Mouse (Mus musculus) spleen, embryonic (tissue): ENCODE measurements around the gene Olfr68.
"Not testable (repeated sequence)": the region's sequence is repeated elsewhere in the genome, so short reads cannot be mapped to it uniquely, and the experiment has no call there.

Source experiments
- CTCF ChIA-PET: fragments of 350-600 bp; sonication (Branson Sonifier 250); formaldehyde crosslinking; loops from one replicate; lab custom pipeline; 2022; lab: Charles Lee

The Olfr68 gene

DNA sequence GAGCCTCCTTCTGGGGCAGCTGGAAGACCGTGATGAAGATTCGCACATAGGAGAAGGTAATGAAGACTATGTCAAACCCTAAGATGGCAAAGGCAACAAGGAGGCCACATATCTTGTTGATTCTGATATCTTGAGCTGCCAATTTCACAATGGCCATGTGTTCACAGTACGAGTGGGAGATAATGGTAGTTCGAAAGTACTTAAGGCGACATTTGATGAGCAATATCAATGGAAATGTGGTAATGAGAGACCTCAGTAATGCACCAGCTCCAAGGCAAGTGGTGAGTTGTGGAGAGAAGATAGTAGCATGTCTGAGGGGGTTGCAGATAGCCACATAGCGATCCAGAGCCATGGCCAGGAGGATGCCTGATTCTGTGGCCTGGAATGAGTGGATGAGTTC lies 11.8 kb downstream of the Olfr68 start:
- CTCF ChIA-PET = not testable (repeated sequence)

DNA sequence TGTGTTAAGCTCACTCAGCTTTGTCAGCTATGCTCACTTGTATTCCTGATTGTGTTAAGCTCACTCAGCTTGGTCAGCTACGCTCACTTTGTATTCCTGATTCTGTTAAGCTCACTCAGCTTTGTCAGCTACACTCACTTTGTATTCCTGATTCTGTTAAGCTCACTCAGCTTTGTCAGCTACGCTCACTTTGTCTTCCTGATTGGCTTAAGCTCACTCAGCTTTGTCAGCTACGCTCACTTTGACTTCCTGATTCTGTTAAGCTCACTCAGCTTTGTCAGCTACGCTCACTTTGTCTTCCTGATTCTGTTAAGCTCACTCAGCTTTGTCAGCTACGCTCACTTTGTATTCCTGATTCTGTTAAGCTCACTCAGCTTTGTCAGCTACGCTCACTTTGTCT lies 17.3 kb downstream of the Olfr68 start:
- CTCF ChIA-PET = not testable (repeated sequence)

DNA sequence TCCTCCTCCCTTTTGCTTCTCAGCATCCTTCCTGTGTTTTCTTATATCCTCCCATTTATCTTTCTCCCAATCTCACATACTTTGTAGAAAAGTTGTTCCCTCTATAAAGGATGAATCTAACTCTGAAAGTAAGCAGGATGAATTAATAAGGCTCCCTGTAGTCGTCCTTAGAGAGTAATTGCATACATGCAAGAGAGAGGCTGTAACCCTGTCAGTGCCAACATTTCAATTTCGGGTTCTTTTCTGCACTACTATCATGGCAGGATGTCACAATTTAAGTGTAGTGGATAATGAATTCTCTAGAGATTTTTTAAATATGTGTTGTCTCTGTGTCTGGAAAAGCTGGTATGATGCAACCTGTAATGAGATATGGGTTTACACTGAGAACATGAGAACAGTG lies 22.3 kb downstream of the Olfr68 start, which contains the start of gene Olfr630:
Gene Olfr630 (minus strand): TSS at position 101 of the 400 bp plus-strand sequence.
- CTCF ChIA-PET = no interaction called here

DNA sequence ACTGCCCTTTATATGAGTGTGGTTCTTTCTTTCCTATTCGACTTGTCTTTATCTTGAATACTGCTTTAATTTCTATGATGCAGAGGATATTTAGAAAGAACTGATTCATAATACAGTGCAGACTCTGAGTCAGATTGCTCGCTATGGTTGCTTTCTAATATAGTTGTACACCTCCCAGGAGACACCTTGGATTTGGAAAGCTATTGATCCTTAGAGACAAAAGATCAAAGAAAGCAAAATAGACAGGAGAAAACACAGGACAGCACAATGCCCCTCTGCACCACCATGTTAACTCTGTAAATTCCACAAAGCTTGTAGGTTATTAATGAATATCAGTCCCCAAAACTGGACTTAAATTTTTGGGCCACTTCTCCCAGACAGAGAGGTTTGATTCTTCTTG lies 34.7 kb downstream of the Olfr68 start, which contains the start of gene Olfr629:
Gene Olfr629 (minus strand): TSS at position 101 of the 400 bp plus-strand sequence.
- CTCF ChIA-PET = no interaction called here

DNA sequence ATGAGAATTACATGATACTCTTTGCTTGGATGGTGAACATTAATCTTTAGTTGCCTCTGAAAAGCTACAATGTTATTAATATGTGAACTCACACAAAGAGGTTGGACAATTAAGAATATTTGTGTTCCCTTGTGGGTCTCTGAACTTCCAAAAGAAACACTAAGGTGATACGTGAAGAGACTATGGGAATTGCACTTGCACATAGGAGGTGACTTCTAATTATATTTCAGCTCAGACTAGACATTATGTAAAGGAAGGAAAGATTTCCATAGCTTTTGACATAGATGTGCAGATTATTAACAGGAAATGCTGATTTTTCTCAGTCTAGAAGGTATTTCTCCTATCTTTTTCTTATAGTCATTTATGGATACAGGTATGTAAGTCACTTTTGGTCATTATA lies 49.4 kb downstream of the Olfr68 start, which contains the start of gene Olfr628:
Gene Olfr628 (plus strand): TSS at position 301 of the 400 bp plus-strand sequence.
- CTCF ChIA-PET = no interaction called here
